Mouse (Mus musculus): ENCODE measurements at regions not wholly inside any gene's neighbourhood (a gene's known extent, or its start where the extent isn't known, plus 50 kb on each side); places are given as distances from the start of the nearest gene placed in this dataset.
A peak's percentile ranks its signal among the peaks of the same experiment; 100 is the strongest.

GRCm38 (mm10) chr9:46636261-46637010 is 316.6 kb upstream of the 4931429L15Rik start:
- TF ChIP-seq POLR2A (IDR thresholded peaks at IDR 0.05; ENCODE audit: low read depth, low read length) (no peak), CTCF (IDR thresholded peaks at IDR 0.05; ENCODE audit: extremely low read depth, insufficient read length, insufficient replicate concordance, low read depth, low read length) (no peak)
- no peak overlapping the region for H3K27ac ChIP-seq (ENCODE audit: insufficient read depth, low read depth, low read length)

GRCm38 (mm10) chr9:46633952-46634351 is 314.2 kb upstream of the 4931429L15Rik start:
- no peaks in the 10 kb centered on the region for H3K36me3 ChIP-seq (ENCODE audit: control insufficient read depth, insufficient read depth, low read length)
- TF ChIP-seq POLR2A (IDR thresholded peaks at IDR 0.05; ENCODE audit: low read depth, low read length) (no peak), CTCF (IDR thresholded peaks at IDR 0.05; ENCODE audit: extremely low read depth, insufficient read length, insufficient replicate concordance, low read depth, low read length) (peak; percentile 47; the same call in 1 of the 2 replicates)
- 70% methylated on average over 4 of the region's 4 CpGs for WGBS
- H3K4me3 ChIP-seq (ENCODE audit: low read depth, low read length): no peak overlapping the region
- no peaks in the 10 kb centered on the region for H3K27me3 ChIP-seq (ENCODE audit: control insufficient read depth, insufficient read depth, low read length)
- H3K4me1 ChIP-seq (ENCODE audit: control insufficient read depth, insufficient read depth, insufficient read length, low read length): no peaks in the 10 kb centered on the region; the same call in 1 of the 2 replicates
- no peak overlapping the region for H3K27ac ChIP-seq (ENCODE audit: insufficient read depth, low read depth, low read length)

More at GRCm38 (mm10) chr9:46636261-46637010, 316.6 kb upstream of the 4931429L15Rik start:
- 52% methylated on average over 8 of the region's 8 CpGs for WGBS
- Histone ChIP-seq H3K4me1 (ENCODE audit: control insufficient read depth, insufficient read depth, insufficient read length, low read length) (no peaks in the 10 kb centered on the region; the same call in 1 of the 2 replicates), H3K36me3 (ENCODE audit: control insufficient read depth, insufficient read depth, low read length) (no peaks in the 10 kb centered on the region), H3K27me3 (ENCODE audit: control insufficient read depth, insufficient read depth, low read length) (no peaks in the 10 kb centered on the region), H3K4me3 (ENCODE audit: low read depth, low read length) (no peak overlapping the region)

GRCm38 (mm10) chr9:46632576-46632975 is 312.8 kb upstream of the 4931429L15Rik start:
- Histone ChIP-seq H3K27ac (ENCODE audit: insufficient read depth, low read depth, low read length) (no peak overlapping the region), H3K4me1 (ENCODE audit: control insufficient read depth, insufficient read depth, insufficient read length, low read length) (no peaks in the 10 kb centered on the region; the same call in 1 of the 2 replicates), H3K4me3 (ENCODE audit: low read depth, low read length) (no peak overlapping the region), H3K36me3 (ENCODE audit: control insufficient read depth, insufficient read depth, low read length) (no peaks in the 10 kb centered on the region), H3K27me3 (ENCODE audit: control insufficient read depth, insufficient read depth, low read length) (no peaks in the 10 kb centered on the region)
- TF ChIP-seq POLR2A (IDR thresholded peaks at IDR 0.05; ENCODE audit: low read depth, low read length) (no peak), CTCF (IDR thresholded peaks at IDR 0.05; ENCODE audit: extremely low read depth, insufficient read length, insufficient replicate concordance, low read depth, low read length) (no peak)
- 82% methylated on average over 10 of the region's 10 CpGs for WGBS

- WGBS: 49% methylated on average over 2 of the region's 2 CpGs
- no peaks in the 10 kb centered on the region for H3K27me3 ChIP-seq (ENCODE audit: control insufficient read depth, insufficient read depth, low read length)
- TF ChIP-seq CTCF (IDR thresholded peaks at IDR 0.05; ENCODE audit: extremely low read depth, insufficient read length, insufficient replicate concordance, low read depth, low read length) (no peak), POLR2A (IDR thresholded peaks at IDR 0.05; ENCODE audit: low read depth, low read length) (no peak)
- H3K4me1 ChIP-seq (ENCODE audit: control insufficient read depth, insufficient read depth, insufficient read length, low read length): peaks cover 4% of the 10 kb centered on the region; the same call in 1 of the 2 replicates
- no peak overlapping the region for H3K27ac ChIP-seq (ENCODE audit: insufficient read depth, low read depth, low read length)
- H3K4me3 ChIP-seq (ENCODE audit: low read depth, low read length): no peak overlapping the region
- H3K36me3 ChIP-seq (ENCODE audit: control insufficient read depth, insufficient read depth, low read length): no peaks in the 10 kb centered on the region
Measured at GRCm38 (mm10) chr9:46622255-46622654, 302.5 kb upstream of the 4931429L15Rik start.

- H3K27ac ChIP-seq (ENCODE audit: insufficient read depth, low read depth, low read length): no peak overlapping the region
- TF ChIP-seq CTCF (IDR thresholded peaks at IDR 0.05; ENCODE audit: extremely low read depth, insufficient read length, insufficient replicate concordance, low read depth, low read length) (no peak), POLR2A (IDR thresholded peaks at IDR 0.05; ENCODE audit: low read depth, low read length) (no peak)
- no peaks in the 10 kb centered on the region for H3K36me3 ChIP-seq (ENCODE audit: control insufficient read depth, insufficient read depth, low read length)
- 88% methylated on average over 6 of the region's 6 CpGs for WGBS
- no peaks in the 10 kb centered on the region for H3K27me3 ChIP-seq (ENCODE audit: control insufficient read depth, insufficient read depth, low read length)
- peaks cover 4% of the 10 kb centered on the region; the same call in 1 of the 2 replicates for H3K4me1 ChIP-seq (ENCODE audit: control insufficient read depth, insufficient read depth, insufficient read length, low read length)
- no peak overlapping the region for H3K4me3 ChIP-seq (ENCODE audit: low read depth, low read length)
Measured at GRCm38 (mm10) chr9:46621851-46622250, 302.1 kb upstream of the 4931429L15Rik start.

GRCm38 (mm10) chr9:46610101-46611005 is 290.6 kb upstream of the 4931429L15Rik start:
- H3K4me1 ChIP-seq (ENCODE audit: control insufficient read depth, insufficient read depth, insufficient read length, low read length): peaks cover 3% of the 10 kb centered on the region
- H3K36me3 ChIP-seq (ENCODE audit: control insufficient read depth, insufficient read depth, low read length): no peaks in the 10 kb centered on the region
- H3K27ac ChIP-seq (ENCODE audit: insufficient read depth, low read depth, low read length): no peak overlapping the region
- H3K27me3 ChIP-seq (ENCODE audit: control insufficient read depth, insufficient read depth, low read length): no peaks in the 10 kb centered on the region
- H3K4me3 ChIP-seq (ENCODE audit: low read depth, low read length): no peak overlapping the region
- 34% methylated on average over 11 of the region's 11 CpGs for WGBS
- TF ChIP-seq POLR2A (IDR thresholded peaks at IDR 0.05; ENCODE audit: low read depth, low read length) (no peak), CTCF (IDR thresholded peaks at IDR 0.05; ENCODE audit: extremely low read depth, insufficient read length, insufficient replicate concordance, low read depth, low read length) (no peak)

- no peak overlapping the region for H3K4me3 ChIP-seq (ENCODE audit: low read depth, low read length)
- H3K27me3 ChIP-seq (ENCODE audit: control insufficient read depth, insufficient read depth, low read length): no peaks in the 10 kb centered on the region
- peaks cover 3% of the 10 kb centered on the region for H3K4me1 ChIP-seq (ENCODE audit: control insufficient read depth, insufficient read depth, insufficient read length, low read length)
- WGBS: 33% methylated on average over 8 of the region's 8 CpGs
- H3K27ac ChIP-seq (ENCODE audit: insufficient read depth, low read depth, low read length): no peak overlapping the region
- TF ChIP-seq POLR2A (IDR thresholded peaks at IDR 0.05; ENCODE audit: low read depth, low read length) (no peak), CTCF (IDR thresholded peaks at IDR 0.05; ENCODE audit: extremely low read depth, insufficient read length, insufficient replicate concordance, low read depth, low read length) (no peak)
- no peaks in the 10 kb centered on the region for H3K36me3 ChIP-seq (ENCODE audit: control insufficient read depth, insufficient read depth, low read length)
Measured at GRCm38 (mm10) chr9:46608695-46609094, 288.9 kb upstream of the 4931429L15Rik start.

All from small intestine, adult 2 months (tissue).